Mouse (Mus musculus) left cerebral cortex, adult 2 months (tissue): ENCODE data around the gene Hdac9. TPM values are rescaled to one million over a fixed set of nuclear protein-coding genes. Genes with fewer than 3 reads are reported as not detected.
A peak's percentile ranks its signal among the peaks of the same experiment; 100 is the strongest.

Experiments used
- DNase-seq, 2 experiments: peaks; one replicate each; pipeline ENCODE4 v3.0.0; 2021 to 2022; ENCODE audit warnings: low spot score in 2 of 2, mixed read lengths in 1 of 2; ENCODE audit errors: extremely low spot score in 1 of 2
- H3K27ac ChIP-seq: fragments of 200-600 bp; 2 replicates; pipeline ENCODE4 v1.8.1; 2022
- H3K4me3 ChIP-seq: fragments of 200-600 bp; 2 replicates; pipeline ENCODE4 v1.8.1; 2022
- CTCF ChIP-seq: fragments of 200-600 bp; IDR thresholded peaks from 2 replicates; pipeline ENCODE4 v1.8.1; 2022; ENCODE audit warnings: antibody characterized with exemption, mild to moderate bottlenecking, moderate library complexity
- intact Hi-C: fragments of 180-260 bp; cut with DNase I; formaldehyde crosslinking; loops from one replicate; pipeline ENCODE4 v1.15.1; 2025
- total RNA-seq, 2 experiments: library from RNA; stranded (reverse); gene quantifications; 2 replicates each; pipeline ENCODE4 v1.2.3; 2021

Hdac9 gene
- total RNA-seq, 2 experiments from 2014 or later = 58.1 to 59.7 TPM

- TF ChIP-seq CTCF = no peak
- DNase-seq = no peak
- intact Hi-C loops = no loop called here
- Histone ChIP-seq H3K27ac (no peak overlapping the region), H3K4me3 (no peak overlapping the region)
Measured at GRCm38 (mm10) chr12:34221014-34221413, 695.9 kb downstream of the Hdac9 start.

GRCm38 (mm10) chr12:34220051-34220926 is 696.6 kb downstream of the Hdac9 start:
- H3K4me3 ChIP-seq = no peak overlapping the region
- no peak for TF ChIP-seq CTCF
- no peak overlapping the region for H3K27ac ChIP-seq
- intact Hi-C loops = no loop called here
- no peak for DNase-seq

GRCm38 (mm10) chr12:34218561-34218960 is 698.3 kb downstream of the Hdac9 start:
- TF ChIP-seq CTCF = no peak
- intact Hi-C loops = no loop called here
- Histone ChIP-seq H3K27ac (no peak overlapping the region), H3K4me3 (no peak overlapping the region)
- no peak for DNase-seq

GRCm38 (mm10) chr12:34215023-34216020 is 701.6 kb downstream of the Hdac9 start:
- intact Hi-C loops = no loop called here
- no peak for DNase-seq
- TF ChIP-seq CTCF = no peak

GRCm38 (mm10) chr12:34212162-34212561 is 704.7 kb downstream of the Hdac9 start:
- no peak overlapping the region for H3K27ac ChIP-seq
- no peak overlapping the region for H3K4me3 ChIP-seq
- no peak for TF ChIP-seq CTCF
- intact Hi-C loops = no loop called here
- no peak for DNase-seq

More at GRCm38 (mm10) chr12:34215023-34216020, 701.6 kb downstream of the Hdac9 start:
- Histone ChIP-seq H3K27ac (no peak overlapping the region), H3K4me3 (no peak overlapping the region)

- intact Hi-C loops = loop anchor here (10.0 kb wide), 1 partner anchor 453 kb away; no protein-coding TSS in a partner anchor
- peak; percentile 1; the same call in 1 of the 2 replicates for TF ChIP-seq CTCF
- Histone ChIP-seq H3K4me3 (no peak overlapping the region), H3K27ac (no peak overlapping the region)
- DNase-seq = no peak
Measured at GRCm38 (mm10) chr12:34201471-34201870, 715.4 kb downstream of the Hdac9 start.

- TF ChIP-seq CTCF = no peak
- H3K4me3 ChIP-seq = no peak overlapping the region
- intact Hi-C loops = loop anchor here (10.0 kb wide), 1 partner anchor 455 kb away; no protein-coding TSS in a partner anchor
- no peak for DNase-seq
- H3K27ac ChIP-seq = no peak overlapping the region
Measured at GRCm38 (mm10) chr12:34200030-34200446, 716.9 kb downstream of the Hdac9 start.

- no peak for TF ChIP-seq CTCF
- Histone ChIP-seq H3K4me3 (no peak overlapping the region), H3K27ac (no peak overlapping the region)
- intact Hi-C loops = no loop called here
- no peak for DNase-seq
Measured at GRCm38 (mm10) chr12:34195155-34195828, 721.6 kb downstream of the Hdac9 start.

- intact Hi-C loops = no loop called here
- no peak for TF ChIP-seq CTCF
Measured at GRCm38 (mm10) chr12:34194116-34194515, 722.8 kb downstream of the Hdac9 start.

GRCm38 (mm10) chr12:34191246-34191645 is 725.6 kb downstream of the Hdac9 start:
- no peak for DNase-seq
- Histone ChIP-seq H3K27ac (no peak overlapping the region), H3K4me3 (no peak overlapping the region)
- intact Hi-C loops = no loop called here
- TF ChIP-seq CTCF = no peak

More at GRCm38 (mm10) chr12:34194116-34194515, 722.8 kb downstream of the Hdac9 start:
- Histone ChIP-seq H3K27ac (no peak overlapping the region), H3K4me3 (no peak overlapping the region)
- DNase-seq = no peak

GRCm38 (mm10) chr12:34178931-34179330 is 738.0 kb downstream of the Hdac9 start:
- DNase-seq = no peak
- intact Hi-C loops = no loop called here
- TF ChIP-seq CTCF = no peak
- Histone ChIP-seq H3K4me3 (no peak overlapping the region), H3K27ac (no peak overlapping the region)
